Mouse (Mus musculus) neutrophil, adult 83 days (primary cell): ENCODE results near the gene Ndufc2. TPM values are rescaled to one million over a fixed set of nuclear protein-coding genes. Genes with fewer than 3 reads are reported as not detected.

Experiments used
- total RNA-seq, 2 experiments: library from RNA; stranded (reverse); gene quantifications; one replicate each; pipeline ENCODE4 v1.2.4; 2023

The Ndufc2 gene
- 10 to 100 TPM; 57.3 to 61.3 TPM for total RNA-seq

GRCm38 (mm10) chr7:97399960-97400715 is at the start of gene Ndufc2:
Ndufc2 (plus strand) TSS chr7:97400003.

GRCm38 (mm10) chr7:97416906-97417777 is 17.3 kb downstream of the Ndufc2 start, which contains the start of gene Thrsp:
Thrsp (minus strand) TSS chr7:97417730.

DNA sequence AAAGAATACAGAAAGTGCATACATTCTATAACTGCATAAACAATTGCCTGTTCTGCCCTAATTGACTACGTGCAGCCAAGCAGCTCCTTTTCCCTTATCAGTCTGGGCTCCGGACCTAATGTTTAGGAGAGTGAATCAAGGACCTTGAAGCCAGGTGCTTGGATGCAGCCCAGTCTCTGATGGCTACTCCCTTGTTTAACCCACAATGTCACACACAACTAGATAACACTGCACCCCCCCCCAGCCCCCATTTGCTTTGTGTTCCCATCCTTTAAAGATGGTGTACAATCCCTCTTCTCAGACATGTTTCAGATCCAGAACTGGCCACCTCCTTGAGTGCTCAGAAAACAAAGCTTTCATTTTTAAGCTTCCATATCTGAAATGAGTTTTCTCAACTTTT is 51.2 kb downstream of the Ndufc2 start, which contains the start of gene Kctd14:
Gene Kctd14 (plus strand): TSS at position 301 of the 400 bp plus-strand sequence.

Other genes with a start within 250 kb of the Ndufc2 start
- gene Usp35, start 68.0 kb upstream of the Ndufc2 start, total RNA-seq = 1 to 10 TPM; 1.5 to 1.6 TPM
- 1 to 10 TPM; 2.5 to 2.6 TPM for gene Kctd21, start 67.7 kb upstream of the Ndufc2 start, total RNA-seq
- gene Alg8, start 28.4 kb upstream of the Ndufc2 start, total RNA-seq = 10 to 100 TPM; 11.2 to 14.0 TPM
- not detected for gene Thrsp, start 17.7 kb downstream of the Ndufc2 start, total RNA-seq
- 1 to 10 TPM; 2.0 to 3.5 TPM for gene Kctd14, start 51.3 kb downstream of the Ndufc2 start, total RNA-seq
- gene Ints4, start 81.0 kb downstream of the Ndufc2 start, total RNA-seq = 10 to 100 TPM; 27.1 to 28.1 TPM
- 1 to 10 TPM; 4.8 to 6.0 TPM for gene Aamdc, start 179.5 kb downstream of the Ndufc2 start, total RNA-seq
- gene Rsf1, start 179.9 kb downstream of the Ndufc2 start, total RNA-seq = 10 to 100 TPM; 28.7 to 30.5 TPM